Mouse (Mus musculus) lung, embryonic 16.5 days (tissue): Measurements from ENCODE around the gene Rab5b. TPM values are rescaled to one million over a fixed set of nuclear protein-coding genes. Genes with fewer than 3 reads are reported as not detected.

Source experiments
- polyA plus RNA-seq: library from polyadenylated mRNA; unstranded; fragments of >200 nt; fragmentation: Nextera tagmentation; extraction: Ambion mirVana; gene quantifications from 2 replicates; pipeline ENCODE4 v1.2.1, GENCODE M21; 2015

Rab5b gene
- polyA plus RNA-seq, 1 experiment from 2014 or later = 87.9 TPM

Other genes with a start within 250 kb of the Rab5b start
- 71.3 and 76.4 TPM in 2 replicates for gene Smarcc2, start 237.0 kb downstream of the Rab5b start, polyA plus RNA-seq
- gene Myl6, start 202.1 kb downstream of the Rab5b start, polyA plus RNA-seq = 1,564 and 1,684 TPM in 2 replicates
- gene Myl6b, start 197.6 kb downstream of the Rab5b start, polyA plus RNA-seq = 3.5 and 5.1 TPM in 2 replicates
- gene Esyt1, start 170.4 kb downstream of the Rab5b start, polyA plus RNA-seq = 32.5 and 34.4 TPM in 2 replicates
- gene Zc3h10, start 148.5 kb downstream of the Rab5b start, polyA plus RNA-seq = 10.9 and 11.9 TPM in 2 replicates
- gene Rpl41, start 147.0 kb downstream of the Rab5b start, polyA plus RNA-seq = 4,142 and 4,423 TPM in 2 replicates
- gene Pa2g4, start 130.3 kb downstream of the Rab5b start, polyA plus RNA-seq = 161 and 167 TPM in 2 replicates
- 26.9 and 27.6 TPM in 2 replicates for gene Erbb3, start 106.6 kb downstream of the Rab5b start, polyA plus RNA-seq
- 720 and 793 TPM in 2 replicates for gene Rps26, start 69.5 kb downstream of the Rab5b start, polyA plus RNA-seq
- 1.4 and 1.6 TPM in 2 replicates for gene Ikzf4, start 50.3 kb downstream of the Rab5b start, polyA plus RNA-seq
- 13.0 and 14.6 TPM in 2 replicates for gene Suox, start 22.2 kb downstream of the Rab5b start, polyA plus RNA-seq
- 2.1 and 2.2 TPM in 2 replicates for gene Pmel, start 7.9 kb upstream of the Rab5b start, polyA plus RNA-seq
- 101 and 105 TPM in 2 replicates for gene Cdk2, start 8.8 kb upstream of the Rab5b start, polyA plus RNA-seq
- 12.2 and 13.9 TPM in 2 replicates for gene Dgka, start 48.6 kb upstream of the Rab5b start, polyA plus RNA-seq
- gene Pym1, start 51.6 kb upstream of the Rab5b start, polyA plus RNA-seq = 32.7 and 35.1 TPM in 2 replicates
- gene Mmp19, start 94.6 kb upstream of the Rab5b start, polyA plus RNA-seq = 4.9 and 5.3 TPM in 2 replicates
- 56.0 and 56.7 TPM in 2 replicates for gene Dnajc14, start 107.8 kb upstream of the Rab5b start, polyA plus RNA-seq
- gene Tmem198b, start 108.1 kb upstream of the Rab5b start, polyA plus RNA-seq = 18.2 and 18.4 TPM in 2 replicates
- 186 and 212 TPM in 2 replicates for gene Sarnp, start 121.1 kb upstream of the Rab5b start, polyA plus RNA-seq
- 76.6 and 86.4 TPM in 2 replicates for gene Ormdl2, start 125.4 kb upstream of the Rab5b start, polyA plus RNA-seq
- gene Gdf11, start 195.5 kb upstream of the Rab5b start, polyA plus RNA-seq = 3.0 and 3.1 TPM in 2 replicates
- 568 and 590 TPM in 2 replicates for gene Cd63, start 204.7 kb upstream of the Rab5b start, polyA plus RNA-seq
- gene Rdh5, start 226.6 kb upstream of the Rab5b start, polyA plus RNA-seq = 16.0 and 24.8 TPM in 2 replicates
- 213 and 216 TPM in 2 replicates for gene Bloc1s1, start 227.8 kb upstream of the Rab5b start, polyA plus RNA-seq
- 8.5 and 12.2 TPM in 2 replicates for gene Itga7, start 237.6 kb upstream of the Rab5b start, polyA plus RNA-seq